Mouse (Mus musculus) skeletal muscle tissue, adult 2 months (tissue): ENCODE data around the gene Pik3c2b.

Source experiments
- DNase-seq: peaks from one replicate; pipeline ENCODE4 v3.0.0-alpha.2; 2012; ENCODE audit warnings: low read depth, low spot score

The Pik3c2b gene

DNA sequence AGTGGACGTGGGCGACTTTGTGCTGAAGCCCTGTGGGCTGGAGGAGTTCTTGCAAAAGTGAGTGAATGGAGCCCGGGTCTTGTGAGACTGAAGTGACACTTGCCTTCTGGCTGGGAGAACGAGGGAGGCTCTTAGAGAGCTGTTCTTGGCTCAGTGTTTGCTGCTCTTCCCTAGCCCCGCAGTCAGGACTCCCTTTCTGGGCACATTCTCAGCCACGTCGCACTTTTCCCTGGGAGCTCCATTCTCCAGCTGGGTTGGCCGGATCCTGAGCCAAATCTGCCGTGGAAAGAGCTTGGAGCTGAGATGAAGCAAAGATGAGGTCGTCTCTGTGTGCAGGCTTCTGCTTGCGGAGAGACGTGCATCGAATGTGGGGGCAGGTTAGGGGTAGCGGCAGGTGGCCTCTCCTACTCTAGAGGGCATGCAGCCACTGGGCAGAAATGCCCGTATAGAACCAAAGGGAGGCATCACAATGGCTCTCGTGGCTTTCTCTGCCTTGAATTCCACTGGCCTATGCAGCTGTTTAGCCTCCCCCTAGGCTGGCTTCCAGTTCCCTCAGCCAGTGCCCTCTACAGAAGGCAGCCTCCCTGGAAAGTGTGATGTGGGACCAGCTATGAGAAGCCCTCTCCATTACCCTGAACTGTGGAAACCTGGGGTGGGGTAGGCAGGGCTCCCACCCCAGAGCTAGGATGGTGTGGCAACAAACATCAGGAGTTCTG is 26.4 kb downstream of the Pik3c2b start:
- peak; percentile 71 for DNase-seq

- DNase-seq: no peak
These were observed 27.9 kb downstream of the Pik3c2b start for GRCm38 (mm10) chr1:133073327-133073856.

- no peak for DNase-seq
These were observed 29.1 kb downstream of the Pik3c2b start for GRCm38 (mm10) chr1:133074541-133074940.

- DNase-seq: no peak
These were observed 30.4 kb downstream of the Pik3c2b start for GRCm38 (mm10) chr1:133075651-133076400.

GRCm38 (mm10) chr1:133076681-133077514 is 31.4 kb downstream of the Pik3c2b start:
- peak; percentile 61 for DNase-seq

DNA sequence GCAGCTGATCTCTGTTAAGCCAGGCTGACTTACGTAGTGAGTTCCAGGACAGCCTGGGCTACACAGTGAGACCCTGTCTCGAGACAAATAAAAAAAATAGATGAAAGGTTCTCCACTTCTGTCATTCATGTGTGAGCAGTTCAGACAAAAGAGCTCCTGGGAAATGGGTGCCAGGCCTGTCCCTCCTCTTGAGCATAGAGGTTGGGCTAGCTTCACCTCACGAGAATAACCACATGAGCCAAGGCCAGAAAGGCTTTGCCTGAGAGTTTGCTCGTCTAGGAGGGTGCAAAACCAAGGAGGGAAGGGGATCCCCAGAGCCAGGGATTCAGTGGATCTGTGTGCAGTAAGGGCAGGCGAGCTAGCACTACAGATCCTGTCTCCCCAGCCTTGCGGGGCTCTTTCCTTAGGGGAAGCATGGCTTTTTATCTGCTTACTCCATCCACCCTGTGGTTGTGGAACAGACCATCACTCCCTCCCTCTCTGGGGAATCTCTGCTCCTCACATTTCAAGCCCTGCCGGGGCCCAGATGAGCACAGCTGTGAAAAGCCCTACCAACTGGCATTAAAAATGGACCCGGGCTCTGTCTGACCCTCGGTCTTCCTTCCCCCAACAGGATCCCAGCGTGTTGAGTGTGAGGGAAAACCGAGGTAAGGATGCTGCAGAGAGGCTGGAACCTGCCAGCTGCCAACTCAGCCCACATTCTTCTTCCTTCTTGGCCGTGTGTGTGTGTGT is 32.3 kb downstream of the Pik3c2b start:
- no peak for DNase-seq

DNA sequence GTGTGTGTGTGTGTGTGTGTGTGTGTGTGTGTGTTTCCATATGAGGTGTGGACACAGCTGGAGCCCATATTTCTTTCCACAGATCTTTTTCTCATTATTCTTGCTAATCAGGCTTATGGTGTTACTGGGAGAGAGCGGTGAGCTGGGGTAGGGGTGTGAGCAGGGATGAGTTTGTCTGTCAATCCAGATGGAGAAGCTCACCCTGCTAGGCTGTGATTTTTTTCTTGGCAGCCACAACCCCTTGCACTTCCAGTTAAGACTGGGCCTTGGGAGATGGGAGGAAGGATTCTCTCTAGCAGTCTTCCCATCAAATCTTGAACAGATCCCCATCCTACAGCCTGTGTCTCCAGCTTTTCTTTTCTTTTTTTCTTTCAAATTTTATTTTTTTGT is 32.9 kb downstream of the Pik3c2b start:
- no peak for DNase-seq

GRCm38 (mm10) chr1:133079509-133079908 is 34.0 kb downstream of the Pik3c2b start:
- no peak for DNase-seq

DNA sequence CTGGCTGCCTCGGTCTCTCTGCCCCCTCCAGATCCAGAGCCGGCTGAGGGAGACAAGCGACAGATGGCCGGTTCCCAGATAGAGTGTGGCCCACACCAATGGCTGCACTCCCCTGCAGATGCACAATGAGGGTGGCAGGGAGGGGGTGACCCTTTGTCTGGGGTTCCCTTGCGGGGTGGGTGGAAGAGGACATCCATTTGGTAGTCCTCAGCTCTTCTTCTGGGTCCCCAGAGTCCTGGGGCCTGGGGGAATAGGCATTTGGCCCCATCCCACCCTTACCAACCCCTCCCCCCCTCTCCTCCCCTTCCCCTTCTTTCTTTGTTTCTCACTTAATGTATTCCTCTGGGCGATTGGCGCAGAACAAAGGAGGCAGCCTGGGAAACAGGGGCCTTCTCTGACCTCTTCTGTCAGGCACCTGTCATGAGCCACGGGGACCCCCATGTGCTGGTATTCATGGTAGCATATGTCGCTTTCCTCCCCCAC is 34.7 kb downstream of the Pik3c2b start:
- DNase-seq: no peak

GRCm38 (mm10) chr1:133080717-133081116 is 35.2 kb downstream of the Pik3c2b start:
- no peak for DNase-seq

GRCm38 (mm10) chr1:133083003-133083546 is 37.6 kb downstream of the Pik3c2b start:
- no peak for DNase-seq

DNA sequence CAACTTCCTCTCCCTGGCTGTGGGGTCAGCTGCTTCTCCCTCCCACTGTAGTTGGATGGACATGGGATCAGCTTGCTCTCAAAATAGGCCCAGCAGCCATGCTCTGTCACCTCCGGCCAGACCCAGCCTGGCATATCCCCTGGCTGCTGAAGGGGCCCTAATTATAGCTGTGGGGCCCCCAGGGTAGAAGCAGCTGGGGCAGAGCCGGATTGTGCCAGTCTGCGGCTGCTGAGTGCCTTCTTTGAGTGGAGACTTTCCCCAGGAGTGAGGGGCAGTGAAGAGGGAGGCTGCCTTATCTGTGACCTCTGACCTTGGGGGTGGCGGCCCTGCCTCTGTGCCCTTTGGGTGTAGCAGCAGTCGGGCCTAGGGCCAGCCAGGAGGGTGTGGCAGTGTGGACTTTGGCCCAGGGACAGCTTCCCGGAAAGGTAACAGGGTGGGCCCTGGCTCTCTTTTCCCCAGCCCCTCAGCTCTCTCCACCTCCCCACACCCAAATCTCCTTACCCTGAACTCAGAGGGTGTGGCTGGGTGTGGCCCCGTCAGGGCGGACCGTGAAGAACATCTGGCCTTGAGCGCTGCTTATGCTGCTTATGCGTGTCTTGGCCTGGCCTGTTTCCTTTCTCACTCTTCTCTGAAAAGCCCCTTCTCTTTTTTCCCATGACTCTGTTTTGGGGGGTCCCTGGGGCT is 38.6 kb downstream of the Pik3c2b start:
- DNase-seq: peak; percentile 84

DNA sequence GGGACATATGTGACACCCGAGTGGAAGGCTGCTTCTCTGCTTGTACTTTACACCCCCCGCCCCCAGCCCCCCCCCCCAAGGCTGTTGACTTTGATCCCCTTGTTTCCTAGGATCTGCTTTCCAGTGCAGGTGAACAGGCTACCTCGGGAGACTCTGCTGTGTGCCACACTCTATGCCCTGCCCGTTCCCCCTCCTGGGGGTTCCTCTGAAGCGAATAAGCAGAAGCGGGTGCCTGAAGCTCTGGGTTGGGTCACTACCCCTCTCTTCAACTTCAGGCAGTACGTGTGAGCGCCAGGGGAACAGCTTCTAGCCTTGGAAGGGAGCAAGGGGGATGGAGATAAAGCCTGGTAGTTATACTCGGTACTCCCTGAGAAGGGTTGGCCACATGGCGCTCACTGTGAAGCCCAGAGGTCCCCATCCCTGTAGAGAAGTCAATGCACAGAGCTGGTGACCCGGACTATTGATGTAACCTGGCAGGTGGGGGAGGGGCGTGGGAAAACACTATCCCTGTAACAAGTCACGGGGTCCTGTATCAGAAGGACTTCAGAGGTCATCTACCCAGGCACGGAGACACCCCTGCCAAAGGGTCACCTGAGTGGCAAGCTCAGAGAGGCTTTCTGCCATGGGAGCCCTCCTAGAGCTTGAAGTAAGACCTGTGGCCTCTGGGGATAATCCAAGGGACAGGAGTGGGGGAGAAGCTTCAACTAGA is 39.4 kb downstream of the Pik3c2b start:
- no peak for DNase-seq

- no peak for DNase-seq
These were observed 39.9 kb downstream of the Pik3c2b start for GRCm38 (mm10) chr1:133085417-133085742.

DNA sequence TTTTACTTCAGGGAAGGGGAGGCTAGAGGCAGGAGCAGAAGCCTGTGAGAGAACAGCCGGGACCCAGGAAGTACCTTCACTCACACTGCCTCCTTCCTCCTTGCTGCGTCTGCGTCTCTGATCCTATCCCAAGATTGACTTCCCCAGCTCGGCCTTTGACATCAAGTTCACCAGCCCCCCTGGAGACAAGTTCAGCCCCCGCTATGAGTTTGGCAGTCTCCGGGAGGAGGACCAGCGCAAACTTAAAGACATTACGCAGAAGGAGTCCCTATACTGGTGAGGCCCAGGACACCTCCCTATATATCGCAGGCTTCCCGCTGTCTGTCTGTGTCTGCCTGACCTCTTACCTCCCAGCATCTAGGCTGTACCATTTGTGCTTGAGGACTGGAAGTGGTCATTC is 41.3 kb downstream of the Pik3c2b start:
- no peak for DNase-seq

DNA sequence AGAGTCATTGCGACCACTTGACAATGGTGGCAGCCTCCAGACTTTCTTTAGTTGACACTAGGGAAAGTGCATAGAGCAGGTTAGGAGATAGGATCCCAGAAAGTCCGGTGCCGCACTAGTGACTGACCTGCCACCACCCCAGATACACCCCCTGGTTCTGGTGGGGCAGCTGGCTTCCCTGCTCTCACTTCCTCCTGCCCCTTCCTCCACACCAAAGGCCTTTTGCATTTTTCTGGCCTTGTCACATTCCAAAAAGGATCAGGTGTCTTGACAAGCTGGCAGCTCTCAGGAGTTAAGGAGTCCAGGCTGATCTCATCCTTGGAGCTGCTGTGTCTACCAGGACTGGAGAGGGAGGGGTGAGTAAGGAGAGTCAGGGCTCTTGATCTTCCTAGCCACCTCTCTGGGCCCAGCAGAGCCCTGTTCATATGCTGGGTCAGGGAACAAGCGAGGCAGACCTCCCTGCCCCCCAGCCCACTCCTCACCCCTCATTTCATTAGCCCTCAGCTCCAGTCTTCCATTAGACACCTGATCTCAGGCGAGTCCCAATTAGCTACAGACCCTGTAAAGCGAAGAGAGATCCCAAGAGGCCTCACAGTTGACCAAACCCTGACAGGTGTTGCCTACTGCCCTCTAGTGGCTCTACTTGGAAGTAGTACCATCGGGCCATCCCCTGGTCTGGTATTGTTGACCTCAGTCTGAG is 41.9 kb downstream of the Pik3c2b start:
- peak; percentile 76 for DNase-seq

DNA sequence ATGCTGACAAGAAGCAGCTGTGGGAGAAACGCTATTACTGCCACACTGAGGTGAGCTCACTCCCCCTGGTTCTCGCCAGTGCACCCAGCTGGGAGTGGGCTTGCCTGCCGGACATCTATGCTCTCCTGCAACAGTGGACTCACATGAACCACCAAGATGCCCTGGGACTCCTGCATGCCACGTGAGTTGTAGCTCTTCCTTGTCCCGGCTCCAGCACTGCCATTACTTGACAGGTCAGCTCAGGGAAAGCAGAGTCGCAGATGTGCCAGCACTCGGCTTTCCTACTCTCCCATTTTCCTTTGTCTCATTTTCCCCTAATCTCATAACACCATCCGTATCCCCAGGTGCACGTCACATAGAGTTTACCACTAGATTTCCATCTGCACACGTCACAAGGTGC is 42.7 kb downstream of the Pik3c2b start:
- no peak for DNase-seq

DNA sequence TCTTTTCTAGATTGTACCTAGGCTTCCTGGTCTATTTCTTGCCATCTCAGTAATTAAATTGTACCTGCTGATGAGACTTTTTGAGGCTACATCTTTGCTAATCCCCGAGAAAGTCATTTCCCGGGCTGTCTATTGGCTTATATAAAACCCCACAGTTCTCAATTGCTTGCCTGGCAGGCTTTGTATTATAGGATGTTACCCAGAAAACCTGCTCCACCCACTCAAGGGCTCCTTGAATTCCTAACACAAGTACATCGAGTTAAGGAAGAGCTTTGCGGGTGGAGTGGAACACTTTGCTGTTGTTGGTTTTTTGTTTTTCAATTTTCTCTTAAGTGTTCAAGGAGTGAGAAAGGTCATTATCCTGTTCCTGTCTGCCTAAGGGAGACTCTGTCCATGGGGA is 43.9 kb downstream of the Pik3c2b start:
- no peak for DNase-seq

DNA sequence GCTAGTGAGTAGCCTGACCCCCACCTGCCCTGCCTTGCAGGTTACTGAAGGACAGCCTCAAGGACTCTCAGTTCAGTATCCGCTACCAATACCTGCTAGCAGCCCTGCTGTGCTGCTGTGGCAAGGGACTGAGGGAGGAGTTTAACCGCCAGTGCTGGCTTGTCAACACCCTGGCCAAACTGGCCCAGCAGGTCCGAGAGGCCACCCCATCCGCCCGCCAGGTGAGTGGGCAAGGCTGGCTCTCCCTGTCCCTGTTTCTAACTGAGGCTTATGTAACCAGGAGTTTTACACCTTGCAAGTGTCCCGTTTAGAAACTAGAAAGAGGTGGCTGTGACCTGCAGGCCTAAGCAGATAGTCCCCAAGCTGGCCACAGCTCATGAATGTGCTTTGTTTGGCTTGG is 45.2 kb downstream of the Pik3c2b start:
- no peak for DNase-seq
